27 mouse cellular contexts compared by ENCODE assay signal in genomic region chr7:126523316-126523715, GRCm38 (mm10).
"Had no signal": no experiment of that assay in that cellular context is flagged by ENCODE, and none has a peak within 500 bp of the region (broad histone marks: within the 10 kb centered on the region; RNA-seq: fewer than 3 reads in every experiment).

No protein-coding gene starts in this region.

- H3K9ac ChIP-seq: embryonic facial prominence, embryonic 12.5 days; embryonic facial prominence, embryonic 13.5 days; embryonic facial prominence, embryonic 15.5 days; forebrain, embryonic 12.5 days; forebrain, embryonic 13.5 days; forebrain, embryonic 15.5 days; forebrain, postnatal 0 days had no signal

- H3K27me3 ChIP-seq: embryonic facial prominence, embryonic 12.5 days; embryonic facial prominence, embryonic 13.5 days; embryonic facial prominence, embryonic 15.5 days; forebrain, embryonic 12.5 days; forebrain, embryonic 15.5 days had no signal

- ATAC-seq: forebrain, embryonic 13.5 days; forebrain, embryonic 14.5 days; forebrain, embryonic 15.5 days; forebrain, embryonic 16.5 days; forebrain, postnatal 0 days had no signal

- H3K4me2 ChIP-seq: embryonic facial prominence, embryonic 12.5 days; embryonic facial prominence, embryonic 13.5 days; embryonic facial prominence, embryonic 15.5 days; forebrain, embryonic 12.5 days; forebrain, embryonic 13.5 days; forebrain, embryonic 15.5 days had no signal

- H3K9me3 ChIP-seq: embryonic facial prominence, embryonic 10.5 days; embryonic facial prominence, embryonic 12.5 days; embryonic facial prominence, embryonic 13.5 days; embryonic facial prominence, embryonic 15.5 days; forebrain, embryonic 10.5 days; forebrain, embryonic 12.5 days; forebrain, embryonic 13.5 days; forebrain, embryonic 15.5 days had no signal

- H3K36me3 ChIP-seq: embryonic facial prominence, embryonic 10.5 days; embryonic facial prominence, embryonic 12.5 days; embryonic facial prominence, embryonic 13.5 days; embryonic facial prominence, embryonic 15.5 days; forebrain, embryonic 10.5 days; forebrain, embryonic 12.5 days; forebrain, embryonic 15.5 days had no signal

- H3K27ac ChIP-seq: embryonic facial prominence, embryonic 10.5 days; embryonic facial prominence, embryonic 12.5 days; embryonic facial prominence, embryonic 13.5 days; embryonic facial prominence, embryonic 15.5 days; forebrain, embryonic 10.5 days; forebrain, embryonic 12.5 days; forebrain, embryonic 13.5 days; forebrain, embryonic 15.5 days; gastrocnemius, adult 2 months had no signal

- H3K4me1 ChIP-seq: embryonic facial prominence, embryonic 10.5 days; embryonic facial prominence, embryonic 12.5 days; embryonic facial prominence, embryonic 13.5 days had no signal

- DNase-seq: cerebellum, adult 2 months; cerebellum, adult 8-10 months; cerebellum, adult 9-10 months; cerebellum, adult 9-11 months; cerebellum, postnatal 10 days; cerebellum, postnatal 14 days; cerebellum, postnatal 25 days; cerebellum, postnatal 36 days; embryo, embryonic 11 days; forebrain, postnatal 0 days; gastrocnemius, adult 2 months; gastrocnemius, postnatal 10 days; gastrocnemius, postnatal 14 days; gastrocnemius, postnatal 25 days; gastrocnemius, postnatal 36 days; heart, adult 18-20 months had no signal

- H3K4me3 ChIP-seq: embryonic facial prominence, embryonic 10.5 days; embryonic facial prominence, embryonic 12.5 days; embryonic facial prominence, embryonic 13.5 days; embryonic facial prominence, embryonic 15.5 days; erythroblast, embryonic 14.5 days; forebrain, embryonic 10.5 days; forebrain, embryonic 12.5 days; forebrain, embryonic 13.5 days; forebrain, embryonic 15.5 days; gastrocnemius, adult 2 months had no signal
